Mouse (Mus musculus): ENCODE data around the gene Wnt7a.

The Wnt7a gene

GRCm38 (mm10) chr6:91335470-91335869 lies 75.7 kb downstream of the Wnt7a start:
- no peak for DNase-seq

GRCm38 (mm10) chr6:91331886-91332285 lies 79.3 kb downstream of the Wnt7a start:
- DNase-seq = no peak

GRCm38 (mm10) chr6:91325556-91325955 lies 85.6 kb downstream of the Wnt7a start:
- peak in 1 of 2 experiments; percentile 15 for DNase-seq

GRCm38 (mm10) chr6:91324752-91325151 lies 86.4 kb downstream of the Wnt7a start:
- DNase-seq = peak in 1 of 2 experiments; percentile 10

GRCm38 (mm10) chr6:91322001-91322772 lies 89.0 kb downstream of the Wnt7a start:
- peak in 1 of 2 experiments; percentile 8 for DNase-seq

All from kidney, postnatal 25 days (tissue).